Mouse (Mus musculus): ENCODE measurements around the gene Rad52.

GRCm38 (mm10) chr6:119905461-119905860 lies 3.0 kb downstream of the Rad52 start:
- TF ChIP-seq TCF12 (IDR thresholded peaks at IDR 0.05; ENCODE audit: insufficient read depth, poor library complexity, severe bottlenecking) (no peak), USF1 (IDR thresholded peaks at IDR 0.05; ENCODE audit: low read depth) (no peak), POLR2A (IDR thresholded peaks at IDR 0.05; ENCODE audit: insufficient read length, low read depth) (no peak), MYOG (IDR thresholded peaks at IDR 0.05; ENCODE audit: control insufficient read depth in 1 of 3, insufficient read depth in 1 of 3, insufficient read length in 2 of 3, low read depth in 2 of 3) (no peak), MAX (IDR thresholded peaks at IDR 0.05; ENCODE audit: low read depth) (no peak), E2F4 (IDR thresholded peaks at IDR 0.05; ENCODE audit: insufficient read depth) (no peak), REST (IDR thresholded peaks at IDR 0.05; ENCODE audit: insufficient read depth, insufficient read length) (no peak), MYOD1 (IDR thresholded peaks at IDR 0.05; ENCODE audit: control insufficient read depth in 1 of 3, insufficient read length in 2 of 3, low read depth in 2 of 3) (no peak), SRF (IDR thresholded peaks at IDR 0.05; ENCODE audit: control insufficient read depth, insufficient read length, low read depth) (no peak), CEBPB (IDR thresholded peaks at IDR 0.05; ENCODE audit: insufficient read depth, poor library complexity, severe bottlenecking) (no peak), POLR2AphosphoS2 (IDR thresholded peaks at IDR 0.05; ENCODE audit: insufficient read length, low read depth) (no peak), TCF3 (IDR thresholded peaks at IDR 0.05; ENCODE audit: insufficient read length, low read depth) (no peak)

Measured in myocyte (in vitro differentiated cells).